Mouse (Mus musculus) stomach, embryonic 14.5 days (tissue): ENCODE measurements at regions not wholly inside any gene's neighbourhood (a gene's known extent, or its start where the extent isn't known, plus 50 kb on each side); places are given as distances from the start of the nearest gene placed in this dataset.
A peak's percentile ranks its signal among the peaks of the same experiment; 100 is the strongest.

Experiments
- ATAC-seq: fragments of 200-750 bp; cut with Nextera tagmentation; 2 replicates; pipeline ENCODE4 v1.8.0; 2017; ENCODE audit warnings: low read depth, moderate TSS enrichment; ENCODE audit not compliant: insufficient number of reproducible peaks, insufficient read depth, low FRiP score
- H3K27ac ChIP-seq: fragments of 300-500 bp; sonication (generic); 2 replicates; pipeline ENCODE4 v1.5.1; 2014; ENCODE audit warnings: mild to moderate bottlenecking, low read length, moderate library complexity, mixed read lengths
- H3K27me3 ChIP-seq: fragments of 300-500 bp; sonication (generic); 2 replicates; pipeline ENCODE4 v1.6.1; 2014; ENCODE audit warnings: low read length, control low read depth, mixed read lengths; ENCODE audit not compliant: control insufficient read depth, insufficient read depth
- H3K36me3 ChIP-seq: fragments of 300-500 bp; sonication (generic); 2 replicates; pipeline ENCODE4 v1.6.1; 2014; ENCODE audit warnings: mild to moderate bottlenecking, control low read depth, low read length, moderate library complexity, mixed read lengths; ENCODE audit not compliant: control insufficient read depth, insufficient read depth
- H3K4me1 ChIP-seq: fragments of 300-500 bp; sonication (generic); 2 replicates; pipeline ENCODE4 v1.6.1; 2014; ENCODE audit warnings: low read length, control low read depth, mixed read lengths; ENCODE audit not compliant: control insufficient read depth, insufficient read depth
- H3K4me2 ChIP-seq: fragments of 300-500 bp; sonication (generic); replicated peaks from 2 replicates; pipeline ENCODE4 v1.6.1; 2014; ENCODE audit warnings: low read depth, low read length, control low read depth
- H3K4me3 ChIP-seq: fragments of 300-500 bp; sonication (generic); 2 replicates; pipeline ENCODE4 v1.5.1; 2014; ENCODE audit warnings: low read depth, low read length, control low read depth
- H3K9ac ChIP-seq: fragments of 300-500 bp; sonication (generic); replicated peaks from 2 replicates; pipeline ENCODE4 v1.6.1; 2014; ENCODE audit warnings: low read depth, mild to moderate bottlenecking, control low read depth, low read length, moderate library complexity, mixed read lengths
- H3K9me3 ChIP-seq: fragments of 300-500 bp; sonication (generic); 2 replicates; pipeline ENCODE4 v1.6.1; 2016; ENCODE audit warnings: low read depth, low read length, control low read depth; ENCODE audit not compliant: control insufficient read depth
- WGBS: fragments of 180-500 bp; shearing (Covaris S2); extraction: QIAGEN DNeasy Blood & Tissue Kit; methylation state at CpG from one replicate; pipeline ENCODE4 v1.1.7; 2014; 5-methylcytosine and 5-hydroxymethylcytosine counted together

DNA sequence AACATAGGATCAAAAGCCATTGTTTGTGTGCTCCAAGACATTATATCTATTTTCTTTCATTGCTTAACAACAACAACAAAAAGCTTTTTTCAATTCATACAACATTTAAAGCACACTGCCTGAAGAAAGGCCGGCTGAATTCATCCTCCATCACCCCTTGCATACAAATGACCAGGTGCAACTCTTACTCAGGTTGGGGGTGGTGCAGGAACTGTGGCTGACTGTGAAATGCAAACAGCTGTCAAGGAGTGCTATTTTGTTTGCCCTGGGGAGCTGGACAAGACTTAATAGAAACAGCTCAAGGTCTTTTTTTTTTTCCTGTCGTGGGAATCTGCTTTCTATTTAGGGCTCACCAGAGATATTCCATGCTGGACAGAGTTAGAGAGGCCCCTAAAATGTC is 406.6 kb upstream of the Cldn34d start:
- H3K27me3 ChIP-seq: no peaks in the 10 kb centered on the region
- H3K27ac ChIP-seq: no peak overlapping the region
- H3K4me3 ChIP-seq: no peak overlapping the region
- no peaks in the 10 kb centered on the region for H3K9me3 ChIP-seq
- H3K9ac ChIP-seq: no peak overlapping the region
- no peak overlapping the region for H3K4me2 ChIP-seq
- H3K36me3 ChIP-seq: no peaks in the 10 kb centered on the region
- ATAC-seq: no peak
- 10% methylated on average over 2 of the region's 2 CpGs for WGBS
- H3K4me1 ChIP-seq: no peaks in the 10 kb centered on the region

DNA sequence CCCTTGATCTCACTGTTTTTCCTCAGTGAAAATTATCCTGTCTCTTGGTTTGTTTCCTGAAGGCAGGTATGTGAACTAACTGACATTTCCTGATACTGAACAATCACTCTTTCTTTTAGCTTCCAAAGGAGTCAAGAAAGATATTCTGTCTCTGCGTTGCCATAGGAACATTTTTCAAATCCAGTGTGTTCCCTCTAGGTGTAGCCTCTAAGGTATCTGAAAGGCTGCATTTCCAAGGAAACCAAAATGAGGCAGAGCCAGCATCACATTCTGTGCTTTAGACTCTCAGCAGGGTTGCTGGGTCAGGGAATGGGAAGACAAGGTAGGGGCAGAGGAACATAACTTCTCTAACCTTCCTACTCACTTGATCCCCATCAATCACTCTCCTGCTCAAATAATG is 411.2 kb upstream of the Cldn34d start:
- Histone ChIP-seq H3K9ac (no peak overlapping the region), H3K4me2 (no peak overlapping the region), H3K4me1 (no peaks in the 10 kb centered on the region), H3K4me3 (no peak overlapping the region), H3K27me3 (no peaks in the 10 kb centered on the region), H3K27ac (no peak overlapping the region), H3K9me3 (no peaks in the 10 kb centered on the region), H3K36me3 (no peaks in the 10 kb centered on the region)
- no peak for ATAC-seq
- 73% methylated on average over 1 of the region's 1 CpGs for WGBS

DNA sequence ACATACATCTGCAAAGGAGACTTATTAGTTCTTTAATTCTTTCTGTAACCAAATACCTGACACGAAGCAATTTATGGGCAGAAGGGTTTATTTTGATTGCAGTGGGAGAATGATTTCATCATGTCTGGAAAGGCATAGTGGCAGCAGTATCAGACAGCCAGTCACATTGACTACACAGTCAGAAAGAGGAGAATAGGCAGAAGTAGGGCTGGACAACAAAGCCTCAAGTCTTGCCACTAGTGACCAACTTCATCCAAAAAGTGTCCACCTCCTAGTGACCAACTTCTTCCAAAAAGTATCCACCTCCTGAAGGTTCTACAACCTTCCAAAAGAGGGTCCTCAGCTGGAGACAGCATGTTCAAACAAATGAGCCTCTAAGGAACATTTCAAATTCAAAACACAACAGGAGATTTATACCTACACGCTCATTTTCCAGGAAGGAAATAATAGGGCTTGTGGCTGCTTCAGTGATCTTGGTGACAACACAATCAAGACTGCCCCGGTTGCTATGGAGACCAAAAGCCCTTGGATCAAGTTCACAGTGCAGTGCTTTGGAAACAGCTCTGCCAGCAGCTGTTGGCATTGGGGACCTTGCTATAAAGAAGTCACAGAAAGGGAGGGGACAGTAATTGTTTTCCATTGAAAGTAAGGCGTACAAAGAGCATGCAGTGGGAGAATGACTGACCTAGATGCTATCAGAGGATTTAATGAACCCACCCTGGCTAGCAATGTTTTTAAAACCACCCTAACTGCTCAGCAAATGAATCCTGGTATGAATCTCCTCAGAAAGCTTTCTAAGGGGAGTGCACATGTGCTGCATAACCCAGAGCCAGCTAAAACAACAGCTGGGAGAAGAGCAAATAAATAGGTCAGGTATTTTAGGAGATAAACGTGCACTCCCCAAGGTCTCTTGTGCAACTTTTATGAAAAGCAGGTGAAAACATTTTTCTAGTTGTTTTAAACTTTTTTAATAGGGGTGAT is 448.0 kb upstream of the Cldn34d start:
- Histone ChIP-seq H3K27ac (no peak overlapping the region), H3K4me1 (no peaks in the 10 kb centered on the region), H3K9ac (no peak overlapping the region), H3K4me3 (no peak overlapping the region), H3K36me3 (no peaks in the 10 kb centered on the region), H3K27me3 (no peaks in the 10 kb centered on the region), H3K9me3 (no peaks in the 10 kb centered on the region), H3K4me2 (no peak overlapping the region)
- WGBS: 55% methylated on average over 5 of the region's 5 CpGs
- ATAC-seq: peak; percentile 56; the same call in 1 of the 2 replicates

DNA sequence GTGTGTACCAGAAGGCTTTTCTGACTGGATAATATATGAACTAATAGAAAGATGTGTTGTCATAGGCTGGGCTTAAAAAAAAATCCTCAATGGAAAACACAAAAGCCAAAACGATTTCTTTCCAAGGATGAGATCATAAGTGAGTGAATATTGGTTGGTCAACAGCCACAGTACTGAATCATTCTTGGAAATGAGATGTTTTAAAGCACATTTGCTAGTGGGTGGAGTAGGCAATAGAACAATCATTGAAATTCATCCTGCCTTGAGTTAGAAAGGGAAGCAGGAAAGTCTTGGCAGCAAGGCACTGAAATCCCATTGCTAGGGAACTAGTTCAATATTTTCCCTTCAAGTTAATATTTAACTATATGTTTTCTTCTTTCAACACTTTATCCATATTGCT is 449.3 kb upstream of the Cldn34d start:
- ATAC-seq: no peak
- no peak overlapping the region for H3K27ac ChIP-seq
- 41% methylated on average over 1 of the region's 1 CpGs for WGBS
- H3K9me3 ChIP-seq: no peaks in the 10 kb centered on the region
- no peak overlapping the region for H3K4me2 ChIP-seq
- no peak overlapping the region for H3K4me3 ChIP-seq
- no peak overlapping the region for H3K9ac ChIP-seq
- H3K36me3 ChIP-seq: no peaks in the 10 kb centered on the region
- H3K4me1 ChIP-seq: no peaks in the 10 kb centered on the region
- no peaks in the 10 kb centered on the region for H3K27me3 ChIP-seq

DNA sequence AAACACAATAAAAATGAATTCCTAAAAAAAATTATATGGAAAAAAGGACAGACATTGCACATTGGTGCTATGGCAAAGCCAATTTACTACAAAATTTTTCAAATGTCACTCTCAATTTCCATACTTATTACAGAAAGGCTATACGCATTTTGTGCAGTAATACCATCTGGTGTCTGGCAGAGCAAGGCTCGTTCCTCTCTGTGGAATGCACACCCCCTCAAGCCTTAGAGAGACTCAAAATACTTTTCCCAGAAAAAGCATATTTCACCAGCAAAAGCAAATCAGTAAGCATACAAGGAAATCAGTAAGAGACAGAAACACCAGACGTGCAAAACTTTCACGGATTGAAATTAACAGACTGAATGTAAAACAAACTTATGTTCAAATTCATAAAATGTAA is 431.0 kb upstream of the Tbl1x start:
- Histone ChIP-seq H3K36me3 (no peaks in the 10 kb centered on the region), H3K27ac (no peak overlapping the region), H3K9me3 (no peaks in the 10 kb centered on the region), H3K27me3 (no peaks in the 10 kb centered on the region), H3K9ac (no peak overlapping the region), H3K4me3 (no peak overlapping the region), H3K4me2 (no peak overlapping the region), H3K4me1 (no peaks in the 10 kb centered on the region)
- 81% methylated on average over 4 of the region's 4 CpGs for WGBS
- no peak for ATAC-seq

DNA sequence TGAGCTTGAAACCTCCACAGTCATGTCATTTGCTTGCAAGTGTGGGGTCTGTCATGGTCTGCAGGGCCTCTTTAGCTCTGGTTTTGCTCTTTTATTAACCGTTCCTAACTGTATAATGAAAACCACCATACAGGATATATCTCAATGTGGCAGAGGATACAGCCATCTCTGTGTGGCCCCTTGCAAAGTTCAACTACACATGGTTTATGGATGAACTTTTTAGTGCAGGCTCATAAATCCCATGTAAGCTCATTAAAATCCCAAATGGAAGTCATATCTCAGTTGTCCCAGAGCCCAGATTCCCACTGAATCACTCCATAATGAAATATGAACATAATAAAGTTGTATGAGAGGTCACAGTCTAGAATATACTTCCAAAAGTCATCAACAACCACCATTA is 428.1 kb upstream of the Tbl1x start:
- WGBS: 57% methylated on average over 1 of the region's 1 CpGs
- no peaks in the 10 kb centered on the region for H3K4me1 ChIP-seq
- no peak overlapping the region for H3K4me2 ChIP-seq
- H3K27me3 ChIP-seq: no peaks in the 10 kb centered on the region
- ATAC-seq: no peak
- no peak overlapping the region for H3K4me3 ChIP-seq
- no peaks in the 10 kb centered on the region for H3K9me3 ChIP-seq
- no peak overlapping the region for H3K9ac ChIP-seq
- no peak overlapping the region for H3K27ac ChIP-seq
- no peaks in the 10 kb centered on the region for H3K36me3 ChIP-seq

DNA sequence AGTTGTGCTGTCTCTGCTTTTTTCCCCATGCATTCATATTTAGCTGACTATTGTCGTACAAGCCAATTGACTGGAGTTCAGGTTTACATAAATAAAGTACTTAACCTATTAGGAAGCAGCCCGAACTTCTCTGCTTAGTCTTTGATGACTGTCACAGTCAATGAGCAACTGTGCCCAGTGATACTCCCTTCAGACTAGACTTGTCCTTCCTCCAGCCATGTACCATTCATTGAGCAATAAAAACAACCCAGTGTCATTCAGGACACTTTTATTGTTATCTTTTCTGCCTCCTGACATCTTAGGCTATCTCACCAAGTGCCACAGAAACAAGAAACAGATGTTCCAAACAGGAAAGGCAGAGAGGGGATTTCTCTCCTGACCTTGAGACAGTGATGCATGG is 389.1 kb upstream of the Tbl1x start:
- H3K27me3 ChIP-seq: no peaks in the 10 kb centered on the region
- 56% methylated on average over 2 of the region's 2 CpGs for WGBS

More for the DNA sequence above, 389.1 kb upstream of the Tbl1x start:
- H3K36me3 ChIP-seq: no peaks in the 10 kb centered on the region
- no peaks in the 10 kb centered on the region for H3K9me3 ChIP-seq
- no peak overlapping the region for H3K4me2 ChIP-seq
- no peak for ATAC-seq
- H3K9ac ChIP-seq: no peak overlapping the region
- no peak overlapping the region for H3K4me3 ChIP-seq
- H3K27ac ChIP-seq: no peak overlapping the region
- no peaks in the 10 kb centered on the region for H3K4me1 ChIP-seq
